Mouse (Mus musculus) urinary bladder, postnatal 14 days (tissue): ENCODE results near the gene Aldh3a1.

Experiments used
- DNase-seq: peaks from one replicate; pipeline ENCODE4 v3.0.0; 2021; ENCODE audit warnings: low spot score

Gene Aldh3a1

DNA sequence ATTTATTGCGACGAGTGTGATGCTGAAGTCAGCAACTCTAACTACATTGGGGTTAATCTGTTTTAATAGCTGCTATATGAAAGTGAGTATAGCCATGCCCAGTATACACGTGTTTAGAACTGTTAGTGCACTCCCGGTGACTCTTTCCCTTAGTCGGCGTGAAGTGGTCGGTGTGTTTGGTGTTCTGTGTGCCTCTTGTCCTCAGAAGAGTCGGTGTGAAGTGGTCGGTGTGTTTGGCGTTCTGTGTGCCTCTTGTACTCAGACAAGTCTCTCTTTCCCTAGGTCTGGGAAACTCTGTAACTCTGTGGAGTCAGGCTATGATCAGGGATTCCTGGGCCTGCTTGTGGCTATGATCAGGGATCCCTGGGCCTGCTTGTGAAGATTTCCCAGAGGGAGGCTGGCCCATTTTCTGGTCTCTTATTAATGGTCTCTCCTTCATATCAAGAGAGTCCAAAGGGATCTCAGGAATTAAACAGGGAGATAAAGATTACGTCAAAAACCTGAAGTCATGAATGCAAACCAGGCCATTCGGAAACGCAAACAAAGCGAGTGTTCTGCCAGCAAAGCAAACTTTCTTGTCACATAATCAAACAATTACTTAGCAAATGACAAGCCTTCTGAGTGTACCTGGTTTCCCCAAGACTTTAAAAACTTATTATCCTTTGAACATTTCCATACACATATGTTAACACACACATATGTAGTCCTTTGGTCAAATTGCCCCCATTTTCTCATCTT lies 10.6 kb upstream of the Aldh3a1 start:
- DNase-seq, result no peak

DNA sequence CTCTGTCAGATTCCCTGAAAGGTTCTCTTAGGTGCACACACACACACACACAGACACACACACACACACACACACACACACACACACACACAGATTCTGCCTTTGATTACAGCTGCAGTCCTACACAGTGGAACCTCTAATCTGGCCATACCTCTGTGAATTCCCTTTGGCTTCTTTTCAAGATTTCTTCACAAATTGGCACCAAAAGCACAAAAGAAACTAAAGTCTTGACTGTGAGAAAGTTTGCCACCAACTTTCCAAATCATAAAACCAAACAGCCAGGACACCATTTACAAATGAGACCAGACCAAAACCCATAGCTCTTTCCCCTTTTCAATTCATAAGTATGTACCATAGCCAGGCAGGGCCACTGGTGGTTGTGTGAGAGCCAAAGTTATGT lies 9.4 kb upstream of the Aldh3a1 start:
- no peak for DNase-seq

- DNase-seq, result peak; percentile 31
Observed at GRCm38 (mm10) chr11:61199620-61200362, 7.5 kb upstream of the Aldh3a1 start.

DNA sequence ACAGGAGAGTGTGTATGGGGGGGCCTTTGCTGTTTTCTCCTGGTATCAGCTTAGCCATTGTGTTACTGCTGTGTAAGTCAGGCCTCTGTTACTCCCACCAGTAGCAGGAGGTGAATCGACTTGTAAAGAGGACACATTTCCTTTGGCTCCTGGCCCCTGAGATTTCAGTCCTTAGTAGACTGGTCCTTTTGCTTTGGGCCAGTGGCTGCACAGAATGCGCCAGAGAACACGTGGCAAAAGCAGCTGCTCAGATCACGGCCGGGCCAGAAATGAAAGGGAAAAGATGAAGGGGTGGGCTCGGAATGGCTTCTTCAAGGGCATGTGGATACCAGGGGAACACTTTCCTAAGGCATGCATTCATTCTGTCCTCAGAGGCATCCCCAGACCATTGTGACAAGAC lies 5.2 kb upstream of the Aldh3a1 start:
- no peak for DNase-seq

GRCm38 (mm10) chr11:61202810-61203209 lies 4.5 kb upstream of the Aldh3a1 start:
- DNase-seq, result no peak

DNA sequence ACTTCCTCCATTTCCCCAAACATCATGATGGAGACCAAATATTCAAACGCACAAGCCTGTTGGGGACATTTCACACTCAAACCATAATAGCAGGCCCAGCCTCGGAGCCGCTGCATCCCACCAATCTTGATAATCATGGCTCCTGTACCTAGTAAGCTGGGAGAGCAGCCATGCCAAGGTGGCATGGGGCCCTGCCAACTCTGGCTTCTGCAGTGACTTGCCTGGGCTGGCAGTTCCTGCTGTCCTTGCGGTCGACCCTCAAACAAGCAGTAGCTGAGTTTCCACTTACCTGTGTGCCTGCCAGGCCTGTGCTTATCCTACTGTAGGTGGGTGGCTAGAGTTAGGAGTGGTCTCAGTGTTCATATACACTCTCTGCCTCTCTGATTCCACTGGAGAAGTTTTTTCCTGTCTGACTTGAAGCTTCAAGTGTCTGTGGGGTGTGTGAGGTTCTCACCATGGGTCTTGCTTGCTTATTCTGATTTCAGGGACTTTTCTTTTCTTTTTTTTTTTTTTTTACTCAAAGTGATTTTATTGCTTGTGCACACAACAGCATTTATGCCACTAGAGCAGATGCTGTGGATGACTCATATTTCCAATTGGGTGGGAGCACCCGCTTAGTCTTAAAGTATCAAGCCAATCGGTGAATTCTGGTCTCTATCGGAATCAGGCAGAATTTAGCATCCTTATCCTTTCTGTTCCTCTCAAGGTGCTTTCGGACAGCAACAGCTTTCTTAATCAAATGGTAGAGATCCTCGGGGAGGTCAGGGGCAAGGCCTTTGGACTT lies 2.0 kb upstream of the Aldh3a1 start:
- DNase-seq, result peak; percentile 29

- DNase-seq, result no peak
Observed at GRCm38 (mm10) chr11:61206136-61206535, 1.2 kb upstream of the Aldh3a1 start.

DNA sequence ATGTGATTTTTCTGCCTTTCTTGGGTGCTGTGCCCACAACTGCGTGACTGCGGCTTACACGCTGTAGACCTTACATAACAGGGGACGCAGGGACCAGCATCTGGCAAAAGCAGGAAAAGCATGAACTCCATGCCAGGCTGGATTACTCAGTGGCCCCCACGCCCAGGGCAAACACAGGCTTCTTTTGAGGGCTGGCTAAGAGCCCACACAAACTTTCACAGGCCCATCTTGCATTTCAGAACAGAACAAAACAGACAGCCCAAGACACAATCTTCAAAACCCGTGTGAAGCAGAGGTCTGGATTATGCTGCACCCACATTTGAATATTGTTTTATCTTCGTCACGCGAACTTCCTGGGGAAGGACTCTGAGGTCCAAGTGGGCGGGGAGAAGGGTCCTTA lies 979 bp downstream of the Aldh3a1 start:
- DNase-seq, result peak; percentile 21

GRCm38 (mm10) chr11:61212102-61212501 lies 4.8 kb downstream of the Aldh3a1 start:
- peak; percentile 12 for DNase-seq

GRCm38 (mm10) chr11:61215936-61216335 lies 8.6 kb downstream of the Aldh3a1 start:
- no peak for DNase-seq

DNA sequence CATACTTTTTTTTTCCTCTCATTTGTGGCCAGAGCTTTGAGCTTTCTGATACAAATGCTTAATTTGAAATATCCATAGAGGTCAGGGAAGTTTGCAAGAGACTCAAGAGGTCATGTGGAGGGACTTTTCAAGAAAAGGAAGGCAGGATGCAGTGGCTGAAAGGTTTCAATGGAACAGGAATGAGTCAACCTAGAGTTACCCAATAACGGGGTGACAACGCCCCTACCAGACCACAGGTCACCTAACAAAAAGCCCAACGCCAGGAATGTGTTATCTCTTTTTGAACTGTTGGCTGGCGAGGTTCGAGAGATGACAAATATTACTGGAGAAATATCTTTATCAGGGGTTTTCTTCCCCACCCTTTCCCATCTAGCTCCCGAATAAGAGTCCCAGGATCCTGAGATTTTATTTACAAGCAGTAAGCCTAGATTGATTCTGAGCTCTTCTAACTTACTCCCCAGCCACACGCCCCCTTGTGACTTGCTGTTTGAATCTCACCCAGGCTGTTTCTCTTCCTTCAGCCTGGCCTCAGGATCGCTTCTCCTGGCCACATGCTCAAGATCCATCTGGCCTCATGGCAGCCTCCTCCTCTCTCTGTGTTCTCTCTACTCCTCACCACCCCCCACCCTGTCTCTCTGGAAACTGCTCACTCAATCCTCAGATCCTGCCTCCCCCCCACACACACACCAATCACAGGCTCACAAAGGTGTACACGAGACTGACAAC lies 13.0 kb downstream of the Aldh3a1 start:
- DNase-seq, result peak; percentile 21

DNA sequence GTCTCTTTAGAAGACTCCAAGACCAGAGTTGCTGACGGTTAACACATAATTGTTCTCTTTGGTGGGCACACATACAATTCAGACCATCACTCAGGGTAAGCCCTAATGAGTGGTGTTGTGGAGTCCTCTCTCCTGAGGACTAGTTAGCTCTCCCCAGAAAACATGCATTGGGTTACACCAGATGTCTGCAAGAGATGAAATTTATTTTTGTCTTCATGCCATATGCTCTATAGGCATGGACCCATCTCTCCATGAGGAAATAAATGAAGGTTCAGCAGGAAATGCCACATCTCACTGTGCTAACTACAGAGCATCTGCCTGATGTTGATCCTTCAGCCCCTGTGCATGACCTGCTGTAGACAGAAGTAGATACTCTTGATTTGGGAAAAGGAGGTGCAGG lies 14.7 kb downstream of the Aldh3a1 start:
- DNase-seq, result no peak

DNA sequence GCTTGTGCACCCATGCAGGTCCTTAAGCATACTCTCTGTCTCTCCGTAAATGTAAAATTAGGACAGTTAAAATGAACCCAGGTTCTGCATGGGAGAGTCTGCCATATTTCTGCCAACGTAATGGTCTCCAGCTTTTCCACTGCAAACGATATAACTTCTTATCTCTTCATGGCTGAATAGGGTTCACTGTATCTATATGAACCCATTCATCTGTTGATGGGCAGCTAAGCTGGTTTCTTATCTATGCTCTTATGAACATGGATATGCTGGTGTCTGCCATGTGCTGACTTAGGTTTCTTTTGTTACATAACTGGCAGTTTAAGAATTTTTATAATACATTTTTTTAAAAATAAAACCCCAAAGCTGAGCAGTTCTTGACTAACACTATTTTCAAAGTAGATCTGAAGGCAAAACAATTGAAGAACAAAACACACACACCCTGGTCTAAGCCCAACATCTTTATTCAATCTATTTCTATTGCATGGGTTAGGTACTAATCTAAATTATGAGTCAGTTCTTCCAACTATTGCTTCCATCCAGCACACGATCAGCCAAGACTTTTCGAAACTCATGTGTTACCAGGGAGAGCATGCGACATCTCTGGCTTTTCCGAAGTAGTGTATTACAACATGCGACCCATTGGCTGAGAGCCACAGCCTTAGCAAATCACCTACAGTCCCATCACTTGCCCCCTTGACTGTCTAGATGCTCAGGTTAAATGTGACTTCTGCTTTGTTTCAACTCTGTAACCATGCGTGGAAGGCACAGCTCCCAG lies 15.8 kb downstream of the Aldh3a1 start:
- peak; percentile 14 for DNase-seq

GRCm38 (mm10) chr11:61224234-61224744 lies 17.0 kb downstream of the Aldh3a1 start:
- DNase-seq, result no peak

DNA sequence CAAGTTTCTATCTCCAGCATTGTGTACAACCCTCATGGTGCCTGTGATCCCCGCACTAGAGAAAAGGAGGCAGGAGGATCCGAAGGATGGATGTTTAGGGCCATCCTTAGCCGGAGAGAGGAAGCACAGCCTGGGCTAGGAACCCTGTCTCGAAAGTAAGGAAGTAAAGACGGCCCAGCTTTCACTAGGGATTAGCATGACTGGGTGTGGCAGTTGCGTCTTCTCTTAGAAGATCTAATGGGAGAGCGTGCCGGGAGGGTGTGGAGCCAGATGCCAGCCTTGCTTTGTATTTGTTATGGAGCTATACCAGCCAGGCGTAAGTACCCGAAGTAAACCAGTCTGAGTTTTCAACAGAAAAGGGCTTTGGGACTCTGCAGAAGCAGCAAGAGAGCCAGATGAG lies 17.6 kb downstream of the Aldh3a1 start:
- DNase-seq, result no peak

- no peak for DNase-seq
Observed at GRCm38 (mm10) chr11:61225511-61225910, 18.2 kb downstream of the Aldh3a1 start.

- DNase-seq, result peak; percentile 45
Observed at GRCm38 (mm10) chr11:61225941-61226412, 18.6 kb downstream of the Aldh3a1 start.

DNA sequence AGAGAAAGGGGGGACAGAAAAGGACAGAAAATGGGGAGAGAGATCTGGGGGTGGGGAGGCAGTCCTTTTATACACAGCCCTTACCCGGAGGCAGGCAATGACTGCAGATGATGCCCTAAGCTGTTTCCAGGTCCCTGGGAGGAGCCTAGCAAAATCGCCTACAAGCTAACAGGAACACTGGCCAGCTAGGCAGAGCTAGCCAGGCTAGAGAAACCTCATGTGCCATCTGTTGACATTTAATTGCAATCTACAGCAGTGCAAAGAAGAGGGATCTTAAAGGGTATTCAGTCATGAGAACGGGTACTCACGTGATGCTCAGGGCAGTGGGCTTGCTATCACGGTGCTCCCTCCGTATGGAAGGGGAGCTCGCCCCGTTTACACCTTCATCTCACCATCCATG lies 20.5 kb downstream of the Aldh3a1 start:
- no peak for DNase-seq

GRCm38 (mm10) chr11:61228406-61228805 lies 21.1 kb downstream of the Aldh3a1 start:
- no peak for DNase-seq

DNA sequence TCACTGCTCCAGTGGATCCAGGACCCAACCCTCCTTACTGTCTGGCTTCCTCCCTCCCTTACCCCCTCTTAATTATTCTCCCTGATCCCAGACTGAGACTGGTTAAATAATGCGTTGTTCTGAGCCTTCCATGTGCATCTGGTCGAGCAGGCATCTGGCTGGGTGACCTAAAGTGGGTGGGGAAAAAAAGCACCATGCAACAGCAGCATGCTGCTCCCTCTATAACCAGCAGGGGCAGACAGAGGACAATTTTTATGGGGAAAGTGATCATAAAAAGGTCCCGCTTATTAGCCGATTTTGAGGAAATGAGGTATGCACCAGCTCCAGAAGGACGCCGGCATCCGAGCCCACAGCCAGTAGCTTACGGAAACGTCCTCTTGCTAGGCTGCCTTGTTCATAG lies 24.0 kb downstream of the Aldh3a1 start:
- DNase-seq, result peak; percentile 79

GRCm38 (mm10) chr11:61234174-61234573 lies 26.8 kb downstream of the Aldh3a1 start:
- no peak for DNase-seq
